Mouse (Mus musculus) lung, embryonic 14.5 days (tissue): ENCODE results near the gene Enox1. TPM values are rescaled to one million over a fixed set of nuclear protein-coding genes. Genes with fewer than 3 reads are reported as not detected.

ENCODE experiments used
- ATAC-seq: fragments of 200-750 bp; cut with Nextera tagmentation; 2 replicates; pipeline ENCODE4 v1.8.0; 2017; ENCODE audit warnings: mild to moderate bottlenecking, moderate TSS enrichment, moderate library complexity; ENCODE audit not compliant: insufficient read depth
- DNase-seq: peaks from one replicate; pipeline ENCODE4 v3.0.0-alpha.2; 2015
- H3K27ac ChIP-seq: fragments of 300-500 bp; sonication (generic); 2 replicates; pipeline ENCODE4 v1.5.1; 2014; ENCODE audit warnings: low read depth, mild to moderate bottlenecking, moderate library complexity
- H3K27me3 ChIP-seq: fragments of 300-500 bp; sonication (generic); 2 replicates; pipeline ENCODE4 v1.6.1; 2014; ENCODE audit warnings: low read length, control low read depth; ENCODE audit not compliant: insufficient read depth
- H3K36me3 ChIP-seq: fragments of 300-500 bp; sonication (generic); 2 replicates; pipeline ENCODE4 v1.6.1; 2014; ENCODE audit warnings: control low read depth; ENCODE audit not compliant: insufficient read depth
- H3K4me1 ChIP-seq: fragments of 300-500 bp; sonication (generic); 2 replicates; pipeline ENCODE4 v1.6.1; 2014; ENCODE audit warnings: antibody characterized with exemption, control low read depth; ENCODE audit not compliant: insufficient read depth
- H3K4me2 ChIP-seq: fragments of 300-500 bp; sonication (generic); 2 replicates; pipeline ENCODE4 v1.6.1; 2014; ENCODE audit warnings: mild to moderate bottlenecking
- H3K4me3 ChIP-seq: fragments of 300-500 bp; sonication (generic); 2 replicates; pipeline ENCODE4 v1.5.1; 2014; ENCODE audit warnings: low read depth, low read length
- H3K9ac ChIP-seq: fragments of 300-500 bp; sonication (generic); 2 replicates; pipeline ENCODE4 v1.6.1; 2014
- H3K9me3 ChIP-seq: fragments of 300-500 bp; sonication (generic); 2 replicates; pipeline ENCODE4 v1.6.1; 2016; ENCODE audit warnings: low read depth, low read length, control low read depth
- CTCF ChIP-seq: IDR thresholded peaks from 2 replicates; pipeline ENCODE4 v1.5.1; 2016; ENCODE audit warnings: antibody characterized with exemption, low read depth
- WGBS: fragments of 180-500 bp; shearing (Covaris S2); extraction: QIAGEN DNeasy Blood & Tissue Kit; methylation state at CpG from one replicate; pipeline ENCODE4 v1.1.7; 2014; 5-methylcytosine and 5-hydroxymethylcytosine counted together
- polyA plus RNA-seq: library from polyadenylated mRNA; unstranded; fragments of >200 nt; fragmentation: Nextera tagmentation; extraction: Ambion mirVana; gene quantifications from 2 replicates; pipeline ENCODE4 v1.2.1, GENCODE M21; 2014

Enox1 gene
- polyA plus RNA-seq, 1 experiment from 2014 or later: 2.8 TPM

DNA sequence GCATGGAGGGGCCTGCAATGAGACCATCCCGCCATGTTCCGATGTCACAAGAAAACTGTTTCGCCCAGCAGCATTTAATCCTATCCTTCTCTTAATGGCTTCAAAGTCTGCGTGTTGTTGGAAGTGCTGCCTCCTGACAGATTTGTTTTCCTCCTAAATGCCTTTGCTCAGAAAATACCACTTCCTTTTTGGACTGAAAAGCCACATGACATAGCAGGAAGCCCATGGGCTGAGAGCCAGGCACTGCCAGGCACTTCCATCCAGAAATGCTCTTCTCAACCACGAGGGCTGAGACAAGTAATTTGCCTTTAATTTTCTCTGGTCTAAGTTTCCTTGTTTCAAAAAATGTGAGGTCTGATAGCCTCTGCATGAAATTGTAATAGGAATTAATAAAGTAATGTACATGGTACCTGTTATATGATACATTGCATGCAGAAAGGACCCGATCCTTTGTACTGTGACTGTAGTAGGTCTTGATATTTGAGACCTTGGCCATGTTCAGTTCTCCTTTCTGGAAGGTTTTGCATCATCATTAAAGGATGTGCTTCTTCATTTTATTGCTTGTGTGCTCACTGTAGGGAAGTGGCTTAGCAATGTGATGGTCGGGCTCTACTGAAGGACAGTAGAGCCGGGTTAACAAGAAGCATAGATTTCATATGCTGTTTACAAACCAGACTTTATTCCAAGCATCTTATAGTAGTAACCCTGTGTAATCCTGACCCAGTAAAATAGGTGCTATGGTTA lies 390.1 kb downstream of the Enox1 start:
- Histone ChIP-seq H3K4me3 (no peak overlapping the region), H3K9ac (no peak overlapping the region), H3K9me3 (no peaks in the 10 kb centered on the region), H3K27ac (no peak overlapping the region), H3K27me3 (no peaks in the 10 kb centered on the region), H3K36me3 (no peaks in the 10 kb centered on the region), H3K4me1 (no peaks in the 10 kb centered on the region), H3K4me2 (no peak overlapping the region)
- ATAC-seq (no peak), DNase-seq (peak; percentile 42)
- WGBS: 80% methylated on average over 8 of the region's 8 CpGs
- TF ChIP-seq CTCF: no peak

DNA sequence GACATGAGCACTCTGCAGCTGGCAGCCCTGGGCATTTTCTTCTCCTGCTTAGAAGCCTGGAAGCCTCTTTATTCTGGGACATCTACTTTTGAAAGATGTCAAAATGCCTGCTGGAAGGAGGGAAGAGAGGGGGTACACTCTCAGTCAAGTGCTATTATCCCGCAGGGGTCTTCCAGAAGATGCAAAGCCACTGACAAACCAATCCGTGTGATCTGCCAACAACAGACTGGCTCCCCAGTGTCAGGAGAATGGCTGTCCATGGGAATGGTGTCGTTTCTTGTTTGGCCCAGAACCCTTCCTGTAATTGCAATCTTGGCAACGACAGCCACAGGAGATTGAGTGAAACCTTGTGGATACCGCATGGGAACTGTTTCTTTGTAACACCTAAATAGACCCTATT lies 390.8 kb downstream of the Enox1 start:
- DNase-seq (no peak), ATAC-seq (no peak)
- H3K4me2 ChIP-seq: no peak overlapping the region
- no peaks in the 10 kb centered on the region for H3K27me3 ChIP-seq
- H3K4me3 ChIP-seq: no peak overlapping the region
- H3K27ac ChIP-seq: no peak overlapping the region
- H3K9me3 ChIP-seq: no peaks in the 10 kb centered on the region
- no peak for TF ChIP-seq CTCF
- 75% methylated on average over 5 of the region's 5 CpGs for WGBS
- H3K4me1 ChIP-seq: no peaks in the 10 kb centered on the region
- H3K36me3 ChIP-seq: no peaks in the 10 kb centered on the region
- H3K9ac ChIP-seq: no peak overlapping the region

- Histone ChIP-seq H3K9ac (no peak overlapping the region), H3K4me3 (no peak overlapping the region), H3K27ac (no peak overlapping the region), H3K4me2 (no peak overlapping the region), H3K27me3 (no peaks in the 10 kb centered on the region), H3K9me3 (no peaks in the 10 kb centered on the region), H3K36me3 (no peaks in the 10 kb centered on the region), H3K4me1 (no peaks in the 10 kb centered on the region)
- no peak for TF ChIP-seq CTCF
- DNase-seq (no peak), ATAC-seq (no peak)
- WGBS: 91% methylated on average over 5 of the region's 5 CpGs
Measured at GRCm38 (mm10) chr14:77548963-77549362, 392.4 kb downstream of the Enox1 start.

DNA sequence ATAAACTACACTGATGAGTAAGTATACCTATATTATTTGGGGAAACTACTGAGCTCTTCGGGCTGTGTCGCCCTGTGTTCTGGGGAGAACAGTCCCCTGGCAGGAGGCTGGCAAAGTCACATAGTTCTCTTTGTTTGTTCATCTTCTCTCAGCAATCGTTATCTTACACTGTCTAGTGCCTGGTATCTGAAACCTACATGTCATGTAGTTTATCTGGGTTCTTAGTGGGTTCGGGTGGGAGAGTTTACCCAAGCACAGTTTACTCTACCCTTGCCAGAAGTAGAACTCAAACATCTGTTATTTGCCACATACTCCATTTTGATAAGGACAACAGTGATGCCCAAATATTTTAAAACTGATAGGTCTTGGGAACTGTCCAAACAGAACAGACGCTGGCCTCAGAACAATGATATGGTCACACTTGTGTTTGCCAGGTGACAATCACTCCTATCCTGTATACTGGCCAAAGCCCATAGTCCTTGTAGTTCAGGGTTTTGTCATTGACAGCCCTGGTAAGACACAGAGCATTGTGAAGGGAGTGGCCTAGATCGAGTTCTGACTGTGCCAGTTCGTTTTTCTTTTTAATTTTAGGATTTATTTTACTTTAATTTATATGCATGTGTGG lies 401.0 kb downstream of the Enox1 start:
- Histone ChIP-seq H3K27me3 (no peaks in the 10 kb centered on the region), H3K4me2 (no peak overlapping the region), H3K4me3 (no peak overlapping the region), H3K36me3 (no peaks in the 10 kb centered on the region), H3K9me3 (no peaks in the 10 kb centered on the region), H3K4me1 (no peaks in the 10 kb centered on the region), H3K9ac (no peak overlapping the region), H3K27ac (no peak overlapping the region)
- no peak for ATAC-seq
- DNase-seq: no peak
- TF ChIP-seq CTCF: no peak
- 49% methylated on average over 7 of the region's 7 CpGs for WGBS

GRCm38 (mm10) chr14:77558910-77559309 lies 402.3 kb downstream of the Enox1 start:
- WGBS: 91% methylated on average over 3 of the region's 3 CpGs

GRCm38 (mm10) chr14:77559792-77560191 lies 403.2 kb downstream of the Enox1 start:
- H3K27ac ChIP-seq: no peak overlapping the region
- no peak overlapping the region for H3K4me2 ChIP-seq
- no peaks in the 10 kb centered on the region for H3K9me3 ChIP-seq
- no peak for ATAC-seq
- TF ChIP-seq CTCF: no peak
- no peaks in the 10 kb centered on the region for H3K27me3 ChIP-seq
- WGBS: 60% methylated on average over 5 of the region's 5 CpGs
- no peaks in the 10 kb centered on the region for H3K36me3 ChIP-seq
- no peaks in the 10 kb centered on the region for H3K4me1 ChIP-seq
- no peak for DNase-seq
- no peak overlapping the region for H3K9ac ChIP-seq
- H3K4me3 ChIP-seq: no peak overlapping the region

More at GRCm38 (mm10) chr14:77558910-77559309, 402.3 kb downstream of the Enox1 start:
- Histone ChIP-seq H3K9ac (no peak overlapping the region), H3K4me3 (no peak overlapping the region), H3K4me2 (no peak overlapping the region), H3K27ac (no peak overlapping the region), H3K27me3 (no peaks in the 10 kb centered on the region), H3K36me3 (no peaks in the 10 kb centered on the region), H3K4me1 (no peaks in the 10 kb centered on the region), H3K9me3 (no peaks in the 10 kb centered on the region)
- DNase-seq: no peak
- TF ChIP-seq CTCF: no peak
- ATAC-seq: no peak

DNA sequence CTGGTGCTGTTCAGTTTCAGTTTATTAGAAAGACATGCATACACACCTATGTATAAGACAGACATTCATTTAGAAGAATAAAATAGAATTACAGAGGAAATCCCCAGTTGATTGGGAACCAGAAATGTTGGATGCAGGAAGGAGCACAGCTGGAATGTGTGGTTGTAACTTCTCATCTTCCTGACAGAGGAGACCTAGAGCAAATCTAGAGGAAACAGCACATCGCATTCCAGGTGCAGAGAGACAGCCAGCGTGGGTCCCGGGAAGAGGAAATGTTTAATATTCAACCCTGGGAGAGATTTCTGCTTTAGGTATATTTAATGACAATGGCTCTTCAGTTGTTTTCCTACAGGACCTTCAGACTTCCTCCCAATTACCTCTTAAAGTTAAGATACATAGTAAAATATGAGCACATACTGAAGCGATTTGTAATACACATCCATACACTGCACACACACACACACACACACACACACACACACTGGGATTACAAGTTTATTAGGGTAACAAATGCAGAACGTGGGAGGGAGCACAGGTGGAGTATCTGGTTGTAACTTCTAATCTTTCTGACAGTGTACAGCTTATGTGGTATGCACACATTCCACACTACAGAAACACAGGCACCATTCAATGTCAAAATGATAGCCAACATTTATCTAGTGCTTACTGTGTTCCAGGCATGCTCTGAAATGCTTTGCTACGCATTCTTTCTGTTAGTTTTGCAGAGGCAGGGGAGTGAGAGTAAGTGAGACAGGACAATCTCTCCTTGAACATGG lies 405.4 kb downstream of the Enox1 start:
- 46% methylated on average over 6 of the region's 6 CpGs for WGBS
- ATAC-seq: no peak
- no peak overlapping the region for H3K4me3 ChIP-seq
- no peaks in the 10 kb centered on the region for H3K9me3 ChIP-seq
- no peak for DNase-seq
- TF ChIP-seq CTCF: no peak
- H3K4me1 ChIP-seq: no peaks in the 10 kb centered on the region
- no peak overlapping the region for H3K4me2 ChIP-seq
- H3K9ac ChIP-seq: no peak overlapping the region
- no peaks in the 10 kb centered on the region for H3K36me3 ChIP-seq
- no peak overlapping the region for H3K27ac ChIP-seq
- H3K27me3 ChIP-seq: no peaks in the 10 kb centered on the region
